Mouse (Mus musculus) intestine, embryonic 16.5 days (tissue): Measurements from ENCODE around the gene Aplp1. TPM values are rescaled to one million over a fixed set of nuclear protein-coding genes. Genes with fewer than 3 reads are reported as not detected.

ENCODE experiments used
- ATAC-seq: fragments of 200-750 bp; cut with Nextera tagmentation; 2 replicates; pipeline ENCODE4 v1.8.0; 2017; ENCODE audit warnings: moderate TSS enrichment, moderate library complexity
- H3K27ac ChIP-seq: fragments of 300-500 bp; sonication (generic); 2 replicates; pipeline ENCODE4 v1.5.1; 2014; ENCODE audit warnings: mild to moderate bottlenecking, low read length
- H3K27me3 ChIP-seq: fragments of 300-500 bp; sonication (generic); replicated peaks from 2 replicates; pipeline ENCODE4 v1.6.1; 2014; ENCODE audit warnings: low read length, control low read depth, mixed read lengths; ENCODE audit not compliant: control insufficient read depth, insufficient read depth
- H3K36me3 ChIP-seq: fragments of 300-500 bp; sonication (generic); 2 replicates; pipeline ENCODE4 v1.6.1; 2014; ENCODE audit warnings: low read length, control low read depth; ENCODE audit not compliant: control insufficient read depth, insufficient read depth
- H3K4me1 ChIP-seq: fragments of 300-500 bp; sonication (generic); 2 replicates; pipeline ENCODE4 v1.6.1; 2014; ENCODE audit warnings: low read length, control low read depth, mixed read lengths; ENCODE audit not compliant: control insufficient read depth, insufficient read depth
- H3K4me2 ChIP-seq: fragments of 300-500 bp; sonication (generic); 2 replicates; pipeline ENCODE4 v1.6.1; 2014; ENCODE audit warnings: low read depth, low read length, control low read depth
- H3K4me3 ChIP-seq: fragments of 300-500 bp; sonication (generic); 2 replicates; pipeline ENCODE4 v1.5.1; 2014; ENCODE audit warnings: mild to moderate bottlenecking, low read length
- H3K9ac ChIP-seq: fragments of 300-500 bp; sonication (generic); 2 replicates; pipeline ENCODE4 v1.6.1; 2014; ENCODE audit warnings: low read depth, low read length
- H3K9me3 ChIP-seq: fragments of 300-500 bp; sonication (generic); 2 replicates; pipeline ENCODE4 v1.6.1; 2016; ENCODE audit warnings: low read length, control low read depth; ENCODE audit not compliant: control insufficient read depth
- WGBS: fragments of 180-500 bp; shearing (Covaris S2); extraction: QIAGEN DNeasy Blood & Tissue Kit; methylation state at CpG from one replicate; pipeline ENCODE4 v1.1.7; 2014; 5-methylcytosine and 5-hydroxymethylcytosine counted together
- polyA plus RNA-seq: library from polyadenylated mRNA; unstranded; fragments of >200 nt; fragmentation: Nextera tagmentation; extraction: Ambion mirVana; gene quantifications from 2 replicates; pipeline ENCODE4 v1.2.1, GENCODE M21; 2015

Gene Aplp1
- polyA plus RNA-seq, 1 experiment from 2014 or later: 32.4 TPM

GRCm38 (mm10) chr7:30454259-30454658, 8.9 kb upstream of the Aplp1 start:
- H3K27ac ChIP-seq: no peak overlapping the region
- no peak overlapping the region for H3K9ac ChIP-seq
- H3K4me3 ChIP-seq: peak overlapping the region; percentile 17
- no peaks in the 10 kb centered on the region for H3K9me3 ChIP-seq
- 12% methylated on average over 6 of the region's 6 CpGs for WGBS
- peaks cover 6% of the 10 kb centered on the region; the same call in 1 of the 2 replicates for H3K4me1 ChIP-seq
- H3K36me3 ChIP-seq: no peaks in the 10 kb centered on the region
- peak; percentile 36 for ATAC-seq
- peaks cover 67% of the 10 kb centered on the region for H3K27me3 ChIP-seq
- peak overlapping the region; percentile 44 for H3K4me2 ChIP-seq

GRCm38 (mm10) chr7:30453766-30454165, 8.4 kb upstream of the Aplp1 start:
- peak overlapping the region; percentile 17 for H3K4me3 ChIP-seq
- H3K27ac ChIP-seq: no peak overlapping the region
- H3K9ac ChIP-seq: no peak overlapping the region
- peak; percentile 83 for ATAC-seq
- no peaks in the 10 kb centered on the region for H3K36me3 ChIP-seq
- peaks cover 62% of the 10 kb centered on the region for H3K27me3 ChIP-seq
- H3K9me3 ChIP-seq: no peaks in the 10 kb centered on the region
- WGBS: 2% methylated on average over 25 of the region's 25 CpGs
- H3K4me2 ChIP-seq: peak overlapping the region; percentile 44
- H3K4me1 ChIP-seq: peaks cover 6% of the 10 kb centered on the region; the same call in 1 of the 2 replicates

GRCm38 (mm10) chr7:30453327-30453726, 8.0 kb upstream of the Aplp1 start:
- 22% methylated on average over 25 of the region's 25 CpGs for WGBS
- Histone ChIP-seq H3K27me3 (peaks cover 57% of the 10 kb centered on the region), H3K9ac (no peak overlapping the region), H3K4me3 (peak overlapping the region; percentile 17; the same call in 1 of the 2 replicates), H3K27ac (no peak overlapping the region), H3K36me3 (no peaks in the 10 kb centered on the region), H3K9me3 (no peaks in the 10 kb centered on the region), H3K4me2 (peak overlapping the region; percentile 44), H3K4me1 (peaks cover 6% of the 10 kb centered on the region; the same call in 1 of the 2 replicates)
- peak; percentile 5; the same call in 1 of the 2 replicates for ATAC-seq

- Histone ChIP-seq H3K27me3 (peaks cover 28% of the 10 kb centered on the region), H3K27ac (no peak overlapping the region)
- ATAC-seq: no peak
Measured at GRCm38 (mm10) chr7:30450241-30450640, 4.9 kb upstream of the Aplp1 start.

GRCm38 (mm10) chr7:30444154-30444970, 973 bp downstream of the Aplp1 start:
- Histone ChIP-seq H3K4me3 (peak overlapping the region; percentile 66), H3K4me2 (peak overlapping the region; percentile 93), H3K27ac (no peak overlapping the region), H3K9me3 (no peaks in the 10 kb centered on the region), H3K36me3 (no peaks in the 10 kb centered on the region), H3K4me1 (peaks cover 15% of the 10 kb centered on the region), H3K27me3 (peaks cover 5% of the 10 kb centered on the region; the same call in 1 of the 2 replicates), H3K9ac (peak overlapping the region; percentile 72)
- WGBS: under 1% methylated on average over 38 of the region's 38 CpGs
- ATAC-seq: peak; percentile 33; the same call in 1 of the 2 replicates

More at GRCm38 (mm10) chr7:30450241-30450640, 4.9 kb upstream of the Aplp1 start:
- no peaks in the 10 kb centered on the region for H3K9me3 ChIP-seq
- H3K4me1 ChIP-seq: peaks cover 5% of the 10 kb centered on the region
- no peak overlapping the region for H3K4me3 ChIP-seq
- H3K36me3 ChIP-seq: no peaks in the 10 kb centered on the region
- no peak overlapping the region for H3K4me2 ChIP-seq
- 69% methylated on average over 7 of the region's 7 CpGs for WGBS
- H3K9ac ChIP-seq: no peak overlapping the region

GRCm38 (mm10) chr7:30443696-30444095, 1.6 kb downstream of the Aplp1 start:
- Histone ChIP-seq H3K9ac (no peak overlapping the region), H3K4me3 (no peak overlapping the region; the same call in 1 of the 2 replicates), H3K9me3 (no peaks in the 10 kb centered on the region), H3K36me3 (no peaks in the 10 kb centered on the region), H3K27me3 (peaks cover 5% of the 10 kb centered on the region; the same call in 1 of the 2 replicates), H3K27ac (no peak overlapping the region), H3K4me2 (peak overlapping the region; percentile 93), H3K4me1 (peaks cover 15% of the 10 kb centered on the region)
- ATAC-seq: no peak
- 22% methylated on average over 9 of the region's 9 CpGs for WGBS

- ATAC-seq: peak; percentile 12; the same call in 1 of the 2 replicates
- no peak overlapping the region for H3K4me3 ChIP-seq
- 20% methylated on average over 4 of the region's 5 CpGs for WGBS
Measured at GRCm38 (mm10) chr7:30440697-30441096, 4.6 kb downstream of the Aplp1 start.

GRCm38 (mm10) chr7:30439734-30440133, 5.6 kb downstream of the Aplp1 start:
- no peak overlapping the region for H3K9ac ChIP-seq
- no peak overlapping the region for H3K27ac ChIP-seq
- ATAC-seq: no peak
- peaks cover 8% of the 10 kb centered on the region for H3K4me1 ChIP-seq
- H3K4me3 ChIP-seq: no peak overlapping the region
- peaks cover 3% of the 10 kb centered on the region for H3K27me3 ChIP-seq
- WGBS: 75% methylated on average over 13 of the region's 13 CpGs
- no peaks in the 10 kb centered on the region for H3K9me3 ChIP-seq
- no peak overlapping the region for H3K4me2 ChIP-seq
- H3K36me3 ChIP-seq: no peaks in the 10 kb centered on the region

More at GRCm38 (mm10) chr7:30440697-30441096, 4.6 kb downstream of the Aplp1 start:
- H3K27me3 ChIP-seq: peaks cover 8% of the 10 kb centered on the region
- no peak overlapping the region for H3K9ac ChIP-seq
- no peaks in the 10 kb centered on the region for H3K36me3 ChIP-seq
- H3K4me2 ChIP-seq: no peak overlapping the region
- no peaks in the 10 kb centered on the region for H3K9me3 ChIP-seq
- H3K27ac ChIP-seq: no peak overlapping the region
- peaks cover 15% of the 10 kb centered on the region for H3K4me1 ChIP-seq

GRCm38 (mm10) chr7:30436879-30437278, 8.5 kb downstream of the Aplp1 start:
- ATAC-seq: no peak
- Histone ChIP-seq H3K4me1 (no peaks in the 10 kb centered on the region), H3K27me3 (peaks cover 2% of the 10 kb centered on the region; the same call in 1 of the 2 replicates), H3K27ac (no peak overlapping the region), H3K36me3 (no peaks in the 10 kb centered on the region), H3K9ac (no peak overlapping the region), H3K4me3 (no peak overlapping the region), H3K4me2 (no peak overlapping the region), H3K9me3 (no peaks in the 10 kb centered on the region)
- 24% methylated on average over 10 of the region's 10 CpGs for WGBS
